Mouse (Mus musculus): ENCODE results near the gene Cd300lg.

DNA sequence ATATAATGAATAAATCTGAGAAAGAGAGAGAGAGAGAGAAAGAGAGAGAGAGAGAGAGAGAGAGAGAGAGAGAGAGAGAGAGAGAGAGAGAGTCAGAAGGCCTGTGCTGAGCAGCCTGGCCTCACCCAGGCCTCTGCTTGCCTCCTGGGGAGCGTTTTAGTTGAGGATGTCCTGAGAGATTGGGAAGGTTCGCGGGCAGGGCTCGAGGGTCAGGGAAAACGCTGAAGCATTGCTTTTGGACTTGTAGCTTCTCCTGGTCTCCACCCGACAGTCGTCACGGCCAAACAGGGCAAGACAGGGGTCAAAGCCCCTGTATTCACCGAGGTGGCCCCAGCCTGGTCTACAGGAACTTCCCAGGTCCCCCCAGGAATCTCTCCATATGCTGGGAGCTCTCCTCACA, 5.3 kb downstream of the Cd300lg start:
- TF ChIP-seq MAX (IDR thresholded peaks at IDR 0.05; ENCODE audit: low read depth) (no peak), POLR2A (IDR thresholded peaks at IDR 0.05; ENCODE audit: insufficient read length, low read depth) (no peak), TCF12 (IDR thresholded peaks at IDR 0.05; ENCODE audit: insufficient read depth, poor library complexity, severe bottlenecking) (no peak), USF1 (IDR thresholded peaks at IDR 0.05; ENCODE audit: low read depth) (no peak)

All from myocyte (in vitro differentiated cells).